Mouse (Mus musculus) brain, adult 10 weeks (tissue): ENCODE measurements around the gene Krtap3-1. TPM values are rescaled to one million over a fixed set of nuclear protein-coding genes. Genes with fewer than 3 reads are reported as not detected.

Source experiments
- polyA plus RNA-seq: library from polyadenylated mRNA; stranded (reverse); fragments of 350-450 nt; fragmentation: Illumina TruSeq; extraction: RNeasy Lipid Tissue Mini Kit (QIAGEN cat#74804); gene quantifications from one replicate; pipeline ENCODE4 v1.2.3, GENCODE M21; 2015; ENCODE audit warnings: low read depth, low replicate concordance

The Krtap3-1 gene
- not detected for polyA plus RNA-seq

DNA sequence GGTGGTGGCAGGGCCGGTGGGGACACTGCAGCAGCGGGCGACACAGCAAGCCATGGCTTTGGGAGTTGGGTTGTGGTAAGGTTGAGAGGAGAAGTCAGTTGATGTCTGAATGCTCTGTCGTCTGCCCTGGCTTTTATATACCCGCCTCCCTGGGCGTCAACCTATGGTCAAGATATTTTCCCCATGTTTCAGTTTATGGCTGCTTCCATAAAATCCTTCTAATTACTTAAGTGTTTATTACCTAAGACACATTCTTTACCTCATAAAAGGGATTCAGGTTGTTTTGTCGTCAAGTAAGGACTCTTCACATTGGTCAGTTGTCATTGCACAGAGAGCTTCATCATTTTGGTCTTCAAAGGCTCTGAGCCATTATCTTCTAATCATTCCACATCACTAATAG is at the start of gene Krtap3-1:
TSS of gene Krtap3-1 (minus strand) at position 101 of the 400 bp plus-strand sequence.

DNA sequence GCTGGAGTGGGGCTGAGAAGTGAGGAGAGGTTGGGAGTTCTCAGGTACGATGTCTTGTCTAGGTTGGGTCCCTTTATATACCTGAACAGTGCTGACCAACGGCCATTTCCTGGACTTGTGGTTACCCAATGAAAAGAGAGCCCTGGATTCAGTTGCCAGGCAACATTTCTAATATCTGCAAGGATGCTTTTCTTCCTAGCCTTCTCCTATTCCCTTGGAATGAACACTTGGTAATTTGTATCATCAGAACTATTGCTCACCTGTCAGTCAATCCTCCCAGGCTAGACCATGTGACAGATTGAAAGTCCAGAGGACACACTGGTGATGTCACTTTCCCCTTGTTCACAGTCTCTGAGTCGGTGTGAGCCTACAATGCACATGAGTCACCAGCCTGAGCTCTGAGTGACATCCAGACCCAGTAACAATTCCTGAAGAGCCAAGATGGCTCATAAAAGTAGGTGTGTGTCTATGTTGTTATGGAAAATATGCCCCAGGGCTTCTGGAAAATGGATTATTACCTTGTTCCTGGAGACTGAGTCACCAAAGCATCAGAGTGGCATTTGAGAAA is 48.5 kb upstream of the Krtap3-1 start, which contains the start of gene Krtap2-4:
TSS of gene Krtap2-4 (minus strand) at position 51 of the 568 bp plus-strand sequence.

DNA sequence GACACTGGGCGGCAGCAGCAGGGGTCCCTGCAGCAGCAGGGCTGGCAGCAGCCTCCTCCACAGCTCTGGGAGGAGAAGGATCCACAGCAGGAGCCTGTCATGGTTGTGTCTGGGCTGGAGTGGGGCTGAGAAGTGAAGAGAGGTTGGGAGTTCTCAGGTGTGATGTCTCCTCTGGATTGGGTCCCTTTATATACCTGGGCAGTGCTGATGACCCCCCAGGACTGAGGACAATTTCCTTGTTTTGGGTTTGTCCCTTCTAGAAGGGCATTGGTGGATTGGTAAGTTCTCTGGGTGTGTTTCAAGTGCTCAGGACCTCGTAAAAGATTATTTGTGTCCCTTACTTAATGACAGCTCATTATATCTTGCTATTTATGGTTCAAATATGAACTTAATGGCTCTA is 43.7 kb upstream of the Krtap3-1 start, which contains the start of gene Gm11937:
TSS of gene Gm11937 (minus strand) at position 101 of the 400 bp plus-strand sequence.

DNA sequence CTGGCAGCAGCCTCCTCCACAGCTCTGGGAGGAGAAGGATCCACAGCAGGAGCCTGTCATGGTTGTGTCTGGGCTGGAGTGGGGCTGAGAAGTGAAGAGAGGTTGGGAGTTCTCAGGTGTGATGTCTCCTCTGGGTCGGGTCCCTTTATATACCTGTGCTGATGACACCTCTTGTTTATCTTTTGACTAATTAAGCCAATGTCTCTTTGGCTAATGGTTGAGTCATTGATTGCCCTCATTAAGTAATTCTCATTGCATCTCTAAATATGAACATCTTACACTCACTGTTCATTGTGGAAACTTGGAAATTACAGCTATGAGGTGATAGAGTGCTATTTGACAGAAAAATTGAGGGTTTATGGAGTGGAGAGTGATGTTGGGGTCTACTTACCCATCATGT is 36.8 kb upstream of the Krtap3-1 start, which contains the start of gene Gm11938:
TSS of gene Gm11938 (minus strand) at position 101 of the 400 bp plus-strand sequence.

DNA sequence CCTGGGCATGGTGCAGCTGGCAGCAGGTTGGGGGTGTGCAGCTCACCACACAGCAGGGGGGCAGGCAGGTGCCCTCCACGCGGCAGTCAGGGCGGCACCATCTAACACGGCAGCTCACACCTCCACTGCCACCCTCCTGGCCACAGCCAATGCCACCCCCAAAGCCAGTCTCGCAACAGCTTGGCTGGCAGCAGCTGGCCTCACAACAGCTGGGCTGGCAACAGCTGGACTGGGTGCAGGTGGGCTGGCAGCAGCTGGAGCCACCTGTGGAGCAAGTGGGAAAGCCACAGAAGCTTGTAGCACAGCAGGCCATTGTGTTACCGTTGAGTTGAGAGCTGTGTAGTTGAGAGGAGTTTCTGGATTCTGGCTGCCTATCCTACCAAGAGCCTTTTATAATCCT is 31.3 kb upstream of the Krtap3-1 start, which contains the start of gene Krtap9-3:
TSS of gene Krtap9-3 (minus strand) at position 364 of the 400 bp plus-strand sequence.

DNA sequence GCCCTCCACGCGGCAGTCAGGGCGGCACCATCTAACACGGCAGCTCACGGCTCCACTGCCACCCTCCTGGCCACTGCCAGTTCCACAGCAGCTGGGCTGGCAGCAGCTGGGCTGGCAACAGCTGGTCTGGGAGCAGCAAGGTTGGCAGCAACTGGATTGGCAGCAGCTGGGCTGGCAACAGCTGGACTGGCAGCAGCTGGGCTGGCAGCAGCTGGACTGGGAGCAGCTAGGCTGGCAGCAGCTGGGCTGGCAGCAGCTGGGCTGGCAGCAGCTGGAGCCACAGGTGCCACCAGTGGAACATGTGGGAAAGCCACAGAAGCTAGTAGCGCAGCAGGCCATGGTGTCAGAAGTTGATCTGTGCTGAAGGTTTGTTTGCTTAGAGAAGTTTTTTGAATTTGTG is 24.6 kb upstream of the Krtap3-1 start, which contains the start of gene Krtap1-3:
TSS of gene Krtap1-3 (minus strand) at position 359 of the 400 bp plus-strand sequence.

DNA sequence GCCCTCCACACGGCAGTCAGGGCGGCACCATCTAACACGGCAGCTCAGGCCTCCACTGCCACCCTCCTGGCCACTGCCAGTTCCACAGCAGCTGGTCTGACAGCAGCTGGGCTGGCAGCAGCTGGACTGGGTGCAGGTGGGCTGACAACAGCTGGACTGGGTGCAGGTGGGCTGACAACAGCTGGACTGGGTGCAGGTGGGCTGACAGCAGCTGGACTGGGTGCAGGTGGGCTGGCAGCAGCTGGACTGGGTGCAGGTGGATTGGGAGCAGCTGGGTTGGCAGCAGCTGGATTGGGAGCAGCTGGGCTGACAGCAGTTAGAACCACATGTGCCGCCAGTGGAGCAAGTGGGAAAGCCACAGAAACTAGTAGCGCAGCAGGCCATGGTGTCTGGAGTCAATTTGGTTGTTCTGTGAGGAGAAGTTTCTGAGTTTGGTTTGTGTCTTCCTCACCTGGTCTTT is 16.8 kb upstream of the Krtap3-1 start, which contains the start of gene Krtap1-4:
TSS of gene Krtap1-4 (minus strand) at position 410 of the 460 bp plus-strand sequence.

DNA sequence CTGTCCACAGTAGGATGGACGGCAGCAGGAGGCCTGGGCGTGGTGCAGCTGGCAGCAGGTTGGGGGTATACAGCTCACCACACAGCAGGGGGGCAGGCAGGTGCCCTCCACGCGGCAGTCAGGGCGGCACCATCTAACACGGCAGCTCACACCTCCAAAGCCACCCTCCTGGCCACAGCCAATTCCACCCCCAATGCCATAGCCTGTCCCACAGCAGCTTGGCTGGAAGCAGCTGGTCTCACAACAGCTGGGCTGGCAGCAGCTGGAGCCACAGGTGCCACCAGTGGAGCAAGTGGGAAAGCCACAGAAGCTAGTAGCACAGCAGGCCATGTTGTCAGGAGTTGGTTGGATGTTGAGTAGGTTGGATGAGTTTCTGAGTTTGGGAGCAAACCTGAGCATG is 14.2 kb upstream of the Krtap3-1 start, which contains the start of gene Krtap1-5:
TSS of gene Krtap1-5 (minus strand) at position 381 of the 400 bp plus-strand sequence.

DNA sequence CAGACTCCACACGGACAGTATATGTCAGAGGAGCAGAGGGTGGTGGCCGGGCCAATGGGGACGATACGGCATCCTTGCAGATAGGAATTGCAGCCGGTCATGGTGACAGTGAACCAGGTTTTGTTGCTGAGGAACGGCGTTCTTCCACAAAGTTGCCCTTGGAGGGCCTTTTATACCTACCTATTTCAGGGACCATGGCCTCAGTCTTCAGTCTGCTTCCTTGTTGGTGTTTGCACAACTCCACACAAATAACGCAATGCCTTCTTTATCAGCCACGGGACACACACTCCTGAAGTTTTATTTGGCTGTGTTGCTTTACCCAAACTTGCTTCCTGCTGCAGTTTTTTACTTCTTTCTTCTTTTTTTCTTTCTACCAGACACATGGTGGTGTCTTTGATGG is 7.1 kb downstream of the Krtap3-1 start, which contains the start of gene Gm11939:
TSS of gene Gm11939 (minus strand) at position 101 of the 400 bp plus-strand sequence.

DNA sequence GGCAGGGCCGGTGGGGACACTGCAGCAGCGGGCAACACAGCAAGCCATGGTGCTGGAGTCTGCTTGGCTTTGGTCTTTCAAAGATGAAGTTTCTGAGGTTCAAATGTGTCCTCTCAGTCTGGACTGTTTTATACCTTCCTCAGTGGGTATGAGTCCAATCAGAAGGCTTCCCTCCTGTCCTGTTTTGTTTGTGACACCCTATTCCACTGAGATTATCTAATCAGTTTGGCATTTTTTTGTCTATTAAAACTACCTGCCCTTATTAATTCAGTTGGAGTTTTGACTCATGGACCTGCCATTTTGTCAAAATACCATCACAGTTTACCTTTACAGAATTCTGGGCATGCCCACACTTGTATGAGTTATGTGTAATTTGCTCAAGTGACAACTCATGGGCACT is 9.7 kb downstream of the Krtap3-1 start, which contains the start of gene Krtap3-2:
TSS of gene Krtap3-2 (minus strand) at position 101 of the 400 bp plus-strand sequence.

DNA sequence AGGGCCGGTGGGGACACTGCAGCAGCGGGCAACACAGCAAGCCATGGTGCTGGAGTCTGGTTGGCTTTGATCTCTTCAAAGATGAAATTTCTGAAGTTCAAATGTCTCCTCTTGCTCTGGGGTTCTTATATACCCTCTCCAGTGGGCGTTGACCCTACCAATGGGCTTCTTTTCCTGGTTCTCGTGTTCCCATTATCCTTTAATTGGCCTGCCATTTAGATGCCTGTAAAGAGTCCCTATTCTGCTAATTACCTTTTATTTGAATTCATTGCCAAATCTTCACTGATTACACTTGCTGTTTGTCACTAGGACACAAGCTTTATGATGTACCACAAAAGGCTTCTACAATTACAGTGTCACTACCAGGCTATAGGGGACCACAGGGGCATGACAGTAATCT is 15.7 kb downstream of the Krtap3-1 start, which contains the start of gene Krtap3-3:
TSS of gene Krtap3-3 (minus strand) at position 101 of the 400 bp plus-strand sequence.

DNA sequence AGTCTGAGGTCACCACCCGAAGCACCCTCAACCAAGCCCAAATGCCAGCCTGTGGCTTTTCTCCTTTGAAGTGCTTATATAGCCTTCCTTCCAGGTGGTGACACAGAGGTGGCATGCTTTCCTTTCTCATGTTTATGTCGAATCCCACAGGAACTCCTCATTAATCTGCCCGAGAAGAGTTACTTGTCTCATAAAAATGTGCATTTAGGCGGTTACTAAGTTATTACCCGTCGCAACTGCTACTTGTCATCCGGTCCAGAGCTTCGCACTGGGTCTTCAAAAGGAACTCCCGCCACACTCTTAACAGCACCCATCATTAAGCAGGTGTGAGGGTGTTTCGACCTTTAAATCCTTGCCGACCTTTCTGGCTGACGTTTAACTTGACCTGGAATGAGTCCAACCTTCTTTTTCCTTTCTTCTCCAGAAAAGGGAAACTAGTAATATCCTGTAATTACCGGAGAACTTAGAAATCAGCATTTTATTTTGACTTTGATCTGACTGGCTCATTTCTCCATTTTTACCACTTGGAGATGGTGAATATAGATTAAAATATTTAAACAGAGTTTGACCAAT is 45.1 kb downstream of the Krtap3-1 start, which contains the start of gene Krt39:
TSS of gene Krt39 (minus strand) at position 51 of the 573 bp plus-strand sequence.

Other genes starting within 250 kb of the Krtap3-1 start
- gene Krt25, start 243.7 kb downstream of the Krtap3-1 start, polyA plus RNA-seq: 0.30 TPM
- not detected for gene Krt26, start 228.7 kb downstream of the Krtap3-1 start, polyA plus RNA-seq
- gene Krt27, start 215.5 kb downstream of the Krtap3-1 start, polyA plus RNA-seq: not detected
- not detected for gene Krt28, start 191.7 kb downstream of the Krtap3-1 start, polyA plus RNA-seq
- 18.1 TPM for gene Krt10, start 177.3 kb downstream of the Krtap3-1 start, polyA plus RNA-seq
- 13.0 TPM for gene Krt12, start 144.4 kb downstream of the Krtap3-1 start, polyA plus RNA-seq
- 0.22 TPM for gene Krt20, start 128.5 kb downstream of the Krtap3-1 start, polyA plus RNA-seq
- gene Krt23, start 73.5 kb downstream of the Krtap3-1 start, polyA plus RNA-seq: not detected
- not detected for gene Krt39, start 45.3 kb downstream of the Krtap3-1 start, polyA plus RNA-seq
- gene Krt40, start 23.5 kb downstream of the Krtap3-1 start, polyA plus RNA-seq: not detected
- gene Krtap3-3, start 15.8 kb downstream of the Krtap3-1 start, polyA plus RNA-seq: not detected
- not detected for gene Krtap3-2, start 9.8 kb downstream of the Krtap3-1 start, polyA plus RNA-seq
- not detected for gene Gm11939, start 7.2 kb downstream of the Krtap3-1 start, polyA plus RNA-seq
- gene Krtap1-5, start 14.4 kb upstream of the Krtap3-1 start, polyA plus RNA-seq: not detected
- gene Krtap1-4, start 17.0 kb upstream of the Krtap3-1 start, polyA plus RNA-seq: not detected
- not detected for gene Krtap1-3, start 24.7 kb upstream of the Krtap3-1 start, polyA plus RNA-seq
- gene Krtap9-3, start 31.5 kb upstream of the Krtap3-1 start, polyA plus RNA-seq: not detected
- gene Gm11938, start 36.7 kb upstream of the Krtap3-1 start, polyA plus RNA-seq: not detected
- not detected for gene Gm11937, start 43.6 kb upstream of the Krtap3-1 start, polyA plus RNA-seq
- gene Krtap2-4, start 48.2 kb upstream of the Krtap3-1 start, polyA plus RNA-seq: not detected
- not detected for gene Gm11562, start 53.8 kb upstream of the Krtap3-1 start, polyA plus RNA-seq
- gene Krtap4-1, start 61.6 kb upstream of the Krtap3-1 start, polyA plus RNA-seq: not detected
- not detected for gene Krtap4-2, start 68.5 kb upstream of the Krtap3-1 start, polyA plus RNA-seq
- not detected for gene Krtap4-7, start 77.5 kb upstream of the Krtap3-1 start, polyA plus RNA-seq
- not detected for gene Gm11555, start 83.6 kb upstream of the Krtap3-1 start, polyA plus RNA-seq
- gene Gm11563, start 92.3 kb upstream of the Krtap3-1 start, polyA plus RNA-seq: not detected
- not detected for gene Krtap4-6, start 99.3 kb upstream of the Krtap3-1 start, polyA plus RNA-seq
- not detected for gene Gm14190, start 124.1 kb upstream of the Krtap3-1 start, polyA plus RNA-seq
- gene Gm14180, start 167.7 kb upstream of the Krtap3-1 start, polyA plus RNA-seq: not detected
- not detected for gene Gm11595, start 206.3 kb upstream of the Krtap3-1 start, polyA plus RNA-seq
- not detected for gene Krtap4-8, start 214.1 kb upstream of the Krtap3-1 start, polyA plus RNA-seq
- not detected for gene Krtap4-9, start 218.6 kb upstream of the Krtap3-1 start, polyA plus RNA-seq
- gene Gm11596, start 226.8 kb upstream of the Krtap3-1 start, polyA plus RNA-seq: not detected
- not detected for gene Gm11569, start 232.3 kb upstream of the Krtap3-1 start, polyA plus RNA-seq
- not detected for gene Gm11554, start 237.8 kb upstream of the Krtap3-1 start, polyA plus RNA-seq
- gene Krtap4-13, start 243.3 kb upstream of the Krtap3-1 start, polyA plus RNA-seq: not detected
- gene Gm11564, start 249.0 kb upstream of the Krtap3-1 start, polyA plus RNA-seq: not detected